Mouse (Mus musculus): ENCODE measurements around the gene Lrrc51. TPM values are rescaled to one million over a fixed set of nuclear protein-coding genes. Genes with fewer than 3 reads are reported as not detected.

Lrrc51 gene
- polyA plus RNA-seq, 1 experiment from 2014 or later = 10.1 TPM

DNA sequence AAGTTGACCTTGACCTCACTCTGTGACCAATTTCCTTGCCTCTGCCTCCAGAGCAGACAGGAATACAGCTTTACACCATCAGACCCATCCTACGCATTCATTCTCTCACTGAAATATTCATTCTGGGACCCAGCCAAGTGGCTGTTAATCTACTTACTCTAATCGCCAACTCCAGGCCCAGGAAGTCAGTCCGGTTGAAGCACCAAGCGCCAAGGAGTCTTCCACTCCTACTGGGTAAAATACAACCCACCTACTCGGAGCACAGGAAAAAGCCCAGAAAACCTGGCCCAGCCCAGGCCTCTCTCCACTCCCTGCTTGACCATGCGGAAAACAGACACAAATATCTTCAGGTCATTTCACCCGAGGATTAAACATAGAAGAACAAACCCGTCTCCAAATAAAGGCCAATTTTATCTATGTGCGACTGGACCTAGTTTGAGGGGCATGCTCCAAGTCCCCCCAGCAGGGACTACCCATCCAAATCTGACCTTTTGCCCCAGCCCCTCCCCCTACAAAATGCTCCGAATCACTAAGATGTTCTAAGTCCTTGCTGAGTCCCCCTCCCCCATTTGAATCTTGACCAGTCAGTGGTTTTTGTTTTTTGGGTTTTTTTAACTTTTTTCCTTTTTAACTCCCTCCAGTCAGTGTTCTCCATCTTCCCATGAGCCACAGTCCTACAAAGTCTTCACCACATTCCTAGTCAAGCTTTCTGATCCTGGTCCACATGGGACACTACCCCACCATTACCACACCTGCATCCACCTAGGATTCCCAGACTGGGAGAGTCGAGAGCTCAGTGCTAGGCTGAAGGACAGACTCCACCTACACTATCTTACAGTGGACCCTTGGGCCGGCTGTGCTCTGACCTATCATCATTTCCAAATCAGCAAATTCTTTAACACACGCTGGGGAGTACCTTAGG, 65.2 kb downstream of the Lrrc51 start:
- Histone ChIP-seq H3K4me1 (peaks cover 26% of the 10 kb centered on the region), H3K27me3 (ENCODE audit: poor library complexity, severe bottlenecking) (no peaks in the 10 kb centered on the region), H3K9me3 (no peaks in the 10 kb centered on the region), H3K27ac (peak overlapping the region; percentile 77), H3K36me3 (replicated peaks) (no peaks in the 10 kb centered on the region), H3K4me3 (peak overlapping the region; percentile 8; the same call in 1 of the 2 replicates)
- 51% methylated on average over 13 of the region's 13 CpGs for WGBS
- no peak for DNase-seq (ENCODE audit: extremely low spot score, low spot score)

DNA sequence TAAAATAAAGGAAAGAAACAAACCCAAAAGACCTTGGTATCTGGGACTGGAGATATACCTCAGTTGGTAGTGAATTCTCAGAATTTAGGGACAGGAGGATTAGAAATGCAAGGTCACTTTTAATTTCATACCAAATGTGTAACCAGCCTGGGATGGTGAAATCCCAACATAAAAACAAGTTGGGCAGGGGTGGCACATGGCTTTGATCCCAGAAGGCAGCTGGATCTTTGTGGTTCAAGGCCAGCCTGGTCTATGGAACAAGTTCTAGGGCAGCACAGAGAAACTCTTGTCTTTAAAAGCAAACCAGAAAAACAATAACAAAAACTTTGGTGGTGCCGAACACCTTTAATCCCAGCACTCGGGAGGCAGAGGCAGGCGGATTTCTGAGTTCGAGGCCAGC, 66.2 kb downstream of the Lrrc51 start:
- 99% methylated on average over 4 of the region's 4 CpGs for WGBS
- Histone ChIP-seq H3K9me3 (no peaks in the 10 kb centered on the region), H3K4me3 (no peak overlapping the region), H3K27ac (no peak overlapping the region), H3K27me3 (ENCODE audit: poor library complexity, severe bottlenecking) (no peaks in the 10 kb centered on the region), H3K36me3 (replicated peaks) (no peaks in the 10 kb centered on the region), H3K4me1 (peaks cover 26% of the 10 kb centered on the region)
- no peak for DNase-seq (ENCODE audit: extremely low spot score, low spot score)

DNA sequence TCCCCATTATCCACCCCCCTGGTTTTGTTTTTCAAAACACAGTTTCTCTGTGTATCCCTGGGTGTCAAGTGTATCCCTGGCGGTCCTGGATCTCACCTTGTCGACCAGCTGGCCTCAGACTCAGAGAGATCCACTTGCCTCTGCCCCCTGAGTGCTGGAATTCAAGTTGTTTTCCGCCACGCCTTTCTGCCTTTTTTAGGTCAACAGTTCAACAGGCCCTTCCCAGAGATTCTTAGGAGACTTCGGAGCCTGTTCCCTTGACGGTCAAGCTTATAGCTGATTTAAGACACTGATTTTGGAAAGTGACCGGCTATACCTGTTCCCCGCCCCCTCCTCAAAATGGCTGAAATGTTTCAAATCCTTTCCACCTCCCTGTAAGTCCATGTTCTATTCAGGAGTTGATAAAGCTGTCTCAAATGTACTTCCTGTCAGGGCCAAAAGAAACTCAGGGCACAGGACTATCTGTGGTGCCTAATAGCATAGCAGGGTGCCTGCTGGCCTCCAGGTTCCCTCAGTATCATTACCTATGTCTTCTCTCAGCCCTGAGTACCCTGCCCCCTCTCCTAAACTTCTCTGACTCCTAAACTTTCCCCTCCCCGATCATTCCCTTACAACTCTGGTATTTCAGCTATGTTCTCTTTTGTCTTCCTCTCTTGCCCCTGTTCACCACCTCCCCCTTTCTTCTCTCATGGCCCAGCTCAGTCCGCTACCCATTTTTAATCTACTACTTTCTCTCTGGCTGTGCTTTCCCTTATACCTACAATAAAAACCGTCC, 67.0 kb downstream of the Lrrc51 start:
- Histone ChIP-seq H3K9me3 (no peaks in the 10 kb centered on the region), H3K4me1 (peaks cover 26% of the 10 kb centered on the region), H3K27me3 (ENCODE audit: poor library complexity, severe bottlenecking) (no peaks in the 10 kb centered on the region), H3K27ac (peak overlapping the region; percentile 60; the same call in 1 of the 2 replicates), H3K36me3 (replicated peaks) (no peaks in the 10 kb centered on the region), H3K4me3 (no peak overlapping the region)
- DNase-seq (ENCODE audit: extremely low spot score, low spot score) = no peak
- WGBS = 83% methylated on average over 11 of the region's 11 CpGs

DNA sequence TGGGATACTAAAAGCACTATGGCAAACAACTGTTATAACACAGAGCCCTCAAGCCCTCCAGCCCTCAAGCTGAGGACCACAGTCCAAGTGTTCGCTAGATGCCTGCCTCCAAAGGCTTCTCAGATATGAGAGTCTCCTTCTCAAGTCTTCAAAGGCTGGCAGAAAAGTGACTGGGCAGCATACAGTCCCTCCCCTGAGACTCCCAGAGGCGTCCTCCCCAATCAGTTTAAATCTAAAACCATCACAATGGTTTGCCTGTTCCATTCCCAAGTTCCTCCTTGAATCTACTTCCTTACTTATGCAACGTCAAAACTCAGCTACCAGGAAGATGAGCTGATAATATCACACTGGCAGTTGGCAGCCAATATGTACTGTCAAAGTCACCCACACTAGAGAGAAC, 70.3 kb downstream of the Lrrc51 start, which contains the start of gene Anapc15:
Gene Anapc15 (plus strand): TSS at position 301 of the 400 bp plus-strand sequence.
- Histone ChIP-seq H3K4me3 (no peak within 1 kb of the TSS), H3K9me3 (no peaks in the 10 kb centered on the region), H3K27me3 (ENCODE audit: poor library complexity, severe bottlenecking) (no peaks in the 10 kb centered on the region), H3K4me1 (peaks cover 15% of the 10 kb centered on the region), H3K36me3 (replicated peaks) (no peaks in the 10 kb centered on the region), H3K27ac (no peak within 1 kb of the TSS)
- 83% methylated on average over 3 of the region's 3 CpGs for WGBS
- DNase-seq (ENCODE audit: extremely low spot score, low spot score) = no peak

Small RNAs within 50 kb of the gene (microRNA-seq; reads per million reads assigned to microRNA genes)
- not detected for gene Gm22655

Other genes with a start within 250 kb of the Lrrc51 start
- not detected in 2 replicates for gene Phox2a, start 115.6 kb downstream of the Lrrc51 start, polyA plus RNA-seq (2016; fragmentation: Nextera tagmentation; extraction: Ambion mirVana)
- gene Inppl1, start 95.7 kb downstream of the Lrrc51 start, polyA plus RNA-seq (2016; fragmentation: Nextera tagmentation; extraction: Ambion mirVana) = 45.8 and 46.2 TPM in 2 replicates
- gene Folr2, start 76.7 kb downstream of the Lrrc51 start, polyA plus RNA-seq (2016; fragmentation: Nextera tagmentation; extraction: Ambion mirVana) = 0.47 and 0.68 TPM in 2 replicates
- gene Anapc15, start 70.2 kb downstream of the Lrrc51 start, polyA plus RNA-seq (2016; fragmentation: Nextera tagmentation; extraction: Ambion mirVana) = 122 and 127 TPM in 2 replicates
- gene Folr1, start 63.1 kb downstream of the Lrrc51 start, polyA plus RNA-seq (2016; fragmentation: Nextera tagmentation; extraction: Ambion mirVana) = 11.9 and 13.1 TPM in 2 replicates
- 157 and 165 TPM in 2 replicates for gene Lamtor1, start 28.0 kb downstream of the Lrrc51 start, polyA plus RNA-seq (2016; fragmentation: Nextera tagmentation; extraction: Ambion mirVana)
- 0.62 and 1.2 TPM in 2 replicates for gene Tomt, start 27.5 kb downstream of the Lrrc51 start, polyA plus RNA-seq (2016; fragmentation: Nextera tagmentation; extraction: Ambion mirVana)
- gene Numa1, start 216 bp upstream of the Lrrc51 start, polyA plus RNA-seq (2016; fragmentation: Nextera tagmentation; extraction: Ambion mirVana) = 95.7 and 96.0 TPM in 2 replicates
- gene Il18bp, start 84.8 kb upstream of the Lrrc51 start, polyA plus RNA-seq (2016; fragmentation: Nextera tagmentation; extraction: Ambion mirVana) = 3.9 TPM in 2 replicates
- 31.1 and 34.2 TPM in 2 replicates for gene Rnf121, start 131.6 kb upstream of the Lrrc51 start, polyA plus RNA-seq (2016; fragmentation: Nextera tagmentation; extraction: Ambion mirVana)
- 48.6 and 50.7 TPM in 2 replicates for gene Xndc1, start 131.6 kb upstream of the Lrrc51 start, polyA plus RNA-seq (2016; fragmentation: Nextera tagmentation; extraction: Ambion mirVana)
- 1.9 TPM in 2 replicates for gene Xntrpc, start 131.8 kb upstream of the Lrrc51 start, polyA plus RNA-seq (2016; fragmentation: Nextera tagmentation; extraction: Ambion mirVana)
- gene Trpc2, start 149.2 kb upstream of the Lrrc51 start, polyA plus RNA-seq (2016; fragmentation: Nextera tagmentation; extraction: Ambion mirVana) = not detected in 2 replicates
- 0.57 and 1.3 TPM in 2 replicates for gene Art1, start 167.8 kb upstream of the Lrrc51 start, polyA plus RNA-seq (2016; fragmentation: Nextera tagmentation; extraction: Ambion mirVana)
- 2.9 and 3.2 TPM in 2 replicates for gene Art5, start 175.6 kb upstream of the Lrrc51 start, polyA plus RNA-seq (2016; fragmentation: Nextera tagmentation; extraction: Ambion mirVana)
- not detected in 2 replicates for gene Chrna10, start 182.9 kb upstream of the Lrrc51 start, polyA plus RNA-seq (2016; fragmentation: Nextera tagmentation; extraction: Ambion mirVana)

All from forebrain, embryonic 10.5 days (tissue).